Mouse (Mus musculus) cerebellum, postnatal 25 days (tissue): ENCODE results near the gene Tspan14.

Source experiments
- DNase-seq, 2 experiments: peaks; one replicate each; pipeline ENCODE4 v3.0.0; 2021; ENCODE audit warnings: mixed read lengths in 2 of 2

The Tspan14 gene

GRCm38 (mm10) chr14:40915838-40916237 lies 50.8 kb downstream of the Tspan14 start:
- DNase-seq = no peak

DNA sequence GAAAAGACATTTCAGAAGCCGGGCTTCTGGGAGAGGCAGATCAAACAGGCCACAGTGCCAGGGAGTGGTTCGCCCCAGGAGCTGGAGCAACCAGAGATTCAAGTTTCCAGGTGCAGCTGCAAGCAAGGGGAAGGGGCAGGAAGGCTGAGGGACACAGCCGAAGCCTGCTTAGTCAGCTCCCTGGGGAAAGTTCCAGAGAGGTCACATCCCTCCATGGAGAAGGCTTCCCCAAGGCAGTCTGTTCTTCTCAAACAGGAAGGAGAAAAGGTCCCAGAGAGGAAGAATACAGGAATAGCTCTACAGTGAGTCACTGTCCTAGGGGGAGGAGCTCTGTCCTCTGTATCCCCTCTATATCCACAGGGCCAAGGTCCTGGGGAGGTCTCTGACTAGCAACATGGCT lies 51.9 kb downstream of the Tspan14 start:
- no peak for DNase-seq

DNA sequence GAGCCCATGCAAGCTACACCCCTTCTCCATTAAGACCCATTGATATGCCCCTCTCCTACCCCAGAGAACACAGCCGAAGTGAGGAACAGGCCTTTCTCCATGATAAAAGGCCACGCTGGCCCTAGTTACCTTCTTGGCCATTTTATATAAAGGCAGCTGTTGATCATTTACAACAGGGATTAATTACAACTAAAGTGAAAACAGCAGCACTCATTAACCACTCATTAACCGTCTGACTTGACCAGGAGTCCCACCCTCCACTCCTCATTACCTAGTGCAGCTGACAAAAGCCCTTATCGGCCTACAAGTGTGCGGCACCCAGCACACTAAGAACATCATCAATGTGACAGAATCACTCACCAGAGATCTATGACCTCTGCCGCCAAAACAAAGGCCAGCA lies 52.9 kb downstream of the Tspan14 start:
- no peak for DNase-seq

DNA sequence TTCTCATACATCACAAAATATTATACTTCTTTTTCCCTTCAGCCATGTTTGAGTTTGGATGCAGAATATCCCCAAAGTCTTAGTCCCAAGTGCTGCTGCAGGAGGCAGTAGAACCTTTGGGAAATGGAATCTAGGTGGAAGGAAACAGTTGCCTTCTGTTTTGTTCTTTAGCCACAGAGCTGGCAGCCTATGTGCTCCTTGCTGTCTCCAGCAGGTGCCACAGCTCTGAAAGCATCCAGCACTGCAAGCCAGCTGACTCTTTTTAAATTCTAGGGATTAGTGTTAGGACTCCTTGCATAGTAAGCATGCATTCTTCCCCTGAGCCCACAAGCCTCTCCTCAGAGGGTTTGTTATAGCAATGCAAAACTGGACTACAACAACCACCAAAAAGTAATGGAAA lies 55.1 kb downstream of the Tspan14 start:
- no peak for DNase-seq

- no peak for DNase-seq
These were observed 57.8 kb downstream of the Tspan14 start for GRCm38 (mm10) chr14:40908763-40909162.

GRCm38 (mm10) chr14:40906770-40907169 lies 59.8 kb downstream of the Tspan14 start:
- no peak for DNase-seq

- no peak for DNase-seq
These were observed 60.8 kb downstream of the Tspan14 start for GRCm38 (mm10) chr14:40905813-40906212.

- no peak for DNase-seq
These were observed 64.1 kb downstream of the Tspan14 start for GRCm38 (mm10) chr14:40902307-40903055.

DNA sequence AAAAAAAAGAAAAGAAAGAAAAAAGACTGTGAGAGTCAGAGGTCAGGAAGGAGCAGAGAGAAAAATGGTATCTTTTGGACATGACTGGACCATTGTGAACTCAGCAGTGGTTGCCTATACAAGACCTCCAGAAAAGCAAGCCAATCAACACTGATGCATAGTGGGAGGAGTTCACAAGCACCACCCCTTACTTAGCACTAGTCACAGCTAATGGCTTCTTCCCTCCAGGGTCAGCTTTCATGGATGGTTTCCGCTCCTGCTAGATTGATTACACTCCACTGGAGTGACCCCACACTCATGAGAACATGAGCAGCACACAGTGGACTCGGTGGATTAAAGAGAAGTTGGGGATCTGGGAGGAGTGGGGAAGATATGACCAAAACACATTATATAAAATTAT lies 66.3 kb downstream of the Tspan14 start:
- DNase-seq = no peak

DNA sequence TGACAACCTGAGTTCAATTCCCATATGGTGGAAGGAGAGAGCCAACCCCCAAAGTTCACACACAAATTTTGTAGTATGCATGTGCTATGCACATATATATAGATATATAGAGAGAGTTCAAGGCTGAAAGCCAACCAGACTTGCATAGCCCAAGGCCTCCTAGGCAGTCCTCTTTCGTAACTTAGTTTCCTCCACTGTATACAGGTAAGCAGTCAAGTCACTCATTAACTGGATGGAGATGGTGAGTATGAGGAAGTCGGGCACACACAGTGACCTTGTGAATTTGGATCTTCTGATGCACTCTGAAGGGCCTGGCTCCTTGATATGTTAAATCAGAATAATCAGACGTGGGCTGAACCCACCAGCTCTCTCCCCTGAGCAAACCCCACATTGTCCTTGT lies 68.7 kb downstream of the Tspan14 start:
- no peak for DNase-seq

GRCm38 (mm10) chr14:40895681-40896080 lies 70.9 kb downstream of the Tspan14 start:
- no peak for DNase-seq

- DNase-seq = peak; percentile 79 to 86
These were observed 71.9 kb downstream of the Tspan14 start for GRCm38 (mm10) chr14:40894576-40895247.

DNA sequence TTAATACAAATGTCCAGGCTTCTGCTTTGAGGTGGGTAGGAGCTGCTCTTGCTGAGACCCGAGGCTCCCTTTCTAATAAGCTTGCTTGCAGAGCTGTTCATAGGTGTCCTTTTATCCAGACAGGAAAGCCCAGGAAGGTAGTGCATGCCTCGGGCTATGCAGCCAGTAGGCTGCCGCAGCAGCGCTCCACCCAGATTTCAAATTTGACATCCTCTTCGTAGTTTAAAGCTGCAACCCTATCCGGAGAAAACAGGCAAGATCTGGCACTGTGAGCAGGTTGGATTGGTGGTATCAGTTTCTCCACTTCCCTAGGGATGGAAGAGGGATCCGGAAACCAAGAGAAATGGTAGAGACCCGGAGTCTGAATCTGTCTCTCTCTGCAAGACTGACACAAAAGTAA lies 72.7 kb downstream of the Tspan14 start:
- no peak for DNase-seq

GRCm38 (mm10) chr14:40893196-40893595 lies 73.4 kb downstream of the Tspan14 start, which contains the start of gene Sh2d4b:
Gene Sh2d4b (minus strand): TSS chr14:40893266.
- no peak for DNase-seq

DNA sequence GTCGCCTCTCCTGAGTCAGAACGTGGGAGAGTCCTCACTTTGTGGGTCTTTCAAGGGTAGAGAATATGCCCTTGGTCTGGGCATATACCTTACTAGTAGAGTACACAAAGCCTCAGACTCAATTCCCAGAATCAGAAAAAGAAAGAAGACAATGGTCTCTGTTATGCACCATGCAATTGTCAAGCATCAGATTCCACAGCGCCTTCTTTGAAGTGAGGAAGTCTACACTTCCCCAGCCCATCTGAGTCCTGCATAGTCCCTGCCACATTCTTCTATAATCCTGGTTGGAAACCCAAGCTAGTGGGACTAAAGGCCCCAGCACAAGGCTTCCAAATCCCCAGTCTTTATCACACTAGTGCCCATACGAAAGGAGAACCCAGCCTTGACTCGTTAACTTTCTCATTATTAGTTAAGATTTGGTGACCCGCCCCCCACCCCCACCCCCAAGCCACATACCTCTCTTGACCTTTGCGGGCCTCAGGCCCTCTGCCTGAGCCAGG lies 74.2 kb downstream of the Tspan14 start:
- no peak for DNase-seq

GRCm38 (mm10) chr14:40891506-40891905 lies 75.1 kb downstream of the Tspan14 start:
- DNase-seq = no peak

DNA sequence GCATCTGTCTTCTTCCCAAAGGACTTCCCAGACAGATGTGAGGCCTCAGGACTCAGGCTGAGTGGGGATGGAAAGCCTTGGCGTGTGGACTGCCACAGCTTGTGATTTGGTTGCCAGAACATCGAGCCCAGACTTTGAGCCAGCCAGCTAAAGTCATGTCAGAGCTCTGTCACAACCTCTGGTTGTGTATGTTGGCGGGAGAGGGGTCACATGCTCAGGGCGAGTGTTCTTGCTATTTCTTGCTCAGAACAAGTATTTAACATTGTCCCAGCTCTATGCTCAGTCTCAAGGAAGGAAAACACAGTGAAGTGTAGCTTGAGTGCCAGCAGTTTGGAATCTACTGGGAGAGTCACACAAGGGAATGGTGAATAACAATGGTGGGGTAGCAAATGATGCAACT lies 76.9 kb downstream of the Tspan14 start:
- no peak for DNase-seq

GRCm38 (mm10) chr14:40889181-40889580 lies 77.4 kb downstream of the Tspan14 start:
- DNase-seq = no peak

GRCm38 (mm10) chr14:40886428-40887202 lies 80.0 kb downstream of the Tspan14 start:
- DNase-seq = peak in 1 of 2 experiments; percentile 29

DNA sequence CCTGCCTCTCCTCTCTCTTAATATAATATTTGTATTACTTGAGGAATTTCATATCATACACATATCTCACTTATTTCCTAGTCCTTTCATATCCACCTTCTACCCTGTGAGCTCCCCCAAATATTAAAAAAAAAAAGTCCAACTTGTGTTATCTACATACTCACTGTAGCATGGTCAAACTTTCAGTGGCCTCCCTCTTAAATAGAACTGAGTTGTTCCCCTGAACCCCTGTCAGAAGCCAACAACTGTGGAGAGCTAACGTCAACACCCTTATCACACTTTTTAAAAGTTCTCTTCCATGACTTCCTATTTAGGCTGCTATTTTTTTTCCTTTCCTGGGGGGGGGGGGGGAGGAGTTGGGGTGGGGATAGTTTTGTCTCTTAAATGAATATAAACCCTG lies 80.9 kb downstream of the Tspan14 start:
- DNase-seq = no peak

- DNase-seq = no peak
These were observed 81.4 kb downstream of the Tspan14 start for GRCm38 (mm10) chr14:40885225-40885624.

DNA sequence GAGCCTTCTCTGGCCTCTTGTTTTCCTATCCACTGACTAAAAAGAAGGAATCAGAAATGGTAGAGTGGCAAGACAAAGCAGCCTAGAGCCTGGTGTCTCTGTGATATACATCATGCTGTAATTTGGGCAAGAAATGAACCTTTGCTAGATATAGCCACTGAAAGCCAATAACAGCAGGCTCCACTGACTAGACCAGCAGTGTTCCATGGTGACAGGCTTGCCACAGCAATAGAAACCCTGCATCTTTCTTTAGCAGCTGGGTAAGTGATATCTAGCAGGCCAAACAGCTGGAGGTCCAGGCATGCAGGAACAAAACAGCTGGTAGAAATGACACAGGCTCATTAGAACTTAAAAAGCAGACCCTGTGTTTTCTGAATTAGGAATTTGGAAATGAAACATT lies 92.0 kb downstream of the Tspan14 start:
- no peak for DNase-seq

- DNase-seq = no peak
These were observed 92.6 kb downstream of the Tspan14 start for GRCm38 (mm10) chr14:40873961-40874360.
